21 mouse cellular contexts compared by ENCODE assay signal in the genomic region with DNA sequence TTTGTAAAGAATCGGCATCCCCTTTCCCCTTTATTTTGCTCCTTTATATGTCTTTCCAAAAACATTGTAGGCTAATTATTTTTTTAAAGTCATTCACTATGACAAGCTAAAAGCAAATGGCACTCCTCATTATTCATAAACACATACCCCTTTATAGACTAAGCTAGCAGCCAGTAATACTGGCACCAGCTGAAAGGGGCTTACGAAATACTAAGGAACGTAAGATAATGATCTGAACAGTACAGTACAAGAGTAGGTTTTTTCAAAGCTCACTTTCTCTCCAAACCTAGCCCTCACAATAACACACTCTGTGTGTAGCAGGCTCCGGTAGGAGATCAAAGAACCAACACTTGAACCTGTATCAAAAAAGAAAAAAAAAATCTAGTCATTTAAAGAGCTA.
DNase-seq lines count a peak whose midpoint lies in the region; ATAC-seq and TF ChIP-seq lines count a peak whose summit lies in the region.
"Had no signal": no experiment of that assay in that cellular context is flagged by ENCODE, and none has a peak within 500 bp of the region (broad histone marks: within the 10 kb centered on the region; RNA-seq: fewer than 3 reads in every experiment).

No protein-coding gene starts in this region.

- H3K36me3 ChIP-seq in forebrain, embryonic 12.5 days (replicated peaks) = no peaks in the 10 kb centered on the region
- no peaks in the 10 kb centered on the region for H3K36me3 ChIP-seq in forebrain, embryonic 11.5 days (ENCODE audit: control insufficient read depth, insufficient read depth, low read length)
- no peaks in the 10 kb centered on the region for H3K36me3 ChIP-seq in liver, adult 2 months (ENCODE audit: control insufficient read depth, insufficient read depth, low read length)
- no peaks in the 10 kb centered on the region for H3K36me3 ChIP-seq in liver, postnatal 0 days (replicated peaks; ENCODE audit: insufficient read depth, low read length)
- no peaks in the 10 kb centered on the region for H3K36me3 ChIP-seq in forebrain, embryonic 15.5 days
- H3K36me3 ChIP-seq: embryonic facial prominence, embryonic 15.5 days; heart, embryonic 12.5 days; hindbrain, embryonic 15.5 days had no signal

- 63% methylated on average over 4 of the region's 4 CpGs for WGBS in forebrain, embryonic 12.5 days
- WGBS in forebrain, embryonic 11.5 days = 79% methylated on average over 4 of the region's 4 CpGs
- 46% methylated on average over 4 of the region's 4 CpGs for WGBS in liver, adult 2 months
- 72% methylated on average over 4 of the region's 4 CpGs for WGBS in liver, postnatal 0 days (ENCODE audit: insufficient replicate concordance)
- whole genome bisulfite sequencing in forebrain, embryonic 15.5 days = 34% methylated on average over 4 of the region's 4 CpGs

- no peak for TF ChIP-seq EP300 in liver, postnatal 0 days (IDR thresholded peaks at IDR 0.05; ENCODE audit: low read depth)

- no peak overlapping the region for H3K9ac ChIP-seq in forebrain, embryonic 12.5 days
- H3K9ac ChIP-seq in forebrain, embryonic 11.5 days (ENCODE audit: low read length) = no peak overlapping the region
- no peak overlapping the region for H3K9ac ChIP-seq in liver, adult 2 months (ENCODE audit: low read depth, low read length)
- H3K9ac ChIP-seq in liver, postnatal 0 days (replicated peaks) = no peak overlapping the region
- no peak overlapping the region for H3K9ac ChIP-seq in forebrain, embryonic 15.5 days (replicated peaks)
- H3K9ac ChIP-seq: embryonic facial prominence, embryonic 15.5 days; heart, embryonic 12.5 days; hindbrain, embryonic 15.5 days had no signal

- H3K27me3 ChIP-seq in forebrain, embryonic 12.5 days = no peaks in the 10 kb centered on the region
- H3K27me3 ChIP-seq in forebrain, embryonic 11.5 days (ENCODE audit: control insufficient read depth, insufficient read depth, low read length) = no peaks in the 10 kb centered on the region
- no peaks in the 10 kb centered on the region for H3K27me3 ChIP-seq in liver, adult 2 months (ENCODE audit: control insufficient read depth, insufficient read depth, low read length)
- H3K27me3 ChIP-seq in liver, postnatal 0 days (ENCODE audit: insufficient read depth, low read length) = no peaks in the 10 kb centered on the region
- no peaks in the 10 kb centered on the region for H3K27me3 ChIP-seq in forebrain, embryonic 15.5 days
- H3K27me3 ChIP-seq: embryonic facial prominence, embryonic 15.5 days; heart, embryonic 12.5 days; hindbrain, embryonic 15.5 days; Patski had no signal

- H3K79me2 ChIP-seq in liver, adult 2 months (ENCODE audit: control insufficient read depth, insufficient read depth, low read length) = no peaks in the 10 kb centered on the region

- no peak for DNase-seq in forebrain, embryonic 11.5 days (ENCODE audit: low spot score)
- peak; percentile 86 for DNase-seq in liver, adult 2 months (ENCODE audit: extremely low read depth, low read depth, low spot score)
- no peak for DNase-seq in liver, postnatal 0 days
- peak; percentile 18 for DNase-seq in 416B (ENCODE audit: low read depth)
- no peak for DNase-seq in spleen, postnatal 10 days (ENCODE audit: low spot score in 2 of 2)
- DNase-seq: adrenal gland, postnatal 25 days; cerebellum, adult 2 months; cerebellum, postnatal 14 days; embryo, embryonic 11 days; gastrocnemius, postnatal 10 days; heart, postnatal 36 days had no signal

- no peak for TF ChIP-seq CTCF in liver, adult 2 months (IDR thresholded peaks at IDR 0.05; ENCODE audit: low read depth, low read length)
- no peak for TF ChIP-seq CTCF in liver, postnatal 0 days (IDR thresholded peaks at IDR 0.05; ENCODE audit: low read depth)

- no peak overlapping the region for H3K27ac ChIP-seq in forebrain, embryonic 12.5 days
- no peak overlapping the region for H3K27ac ChIP-seq in forebrain, embryonic 11.5 days (ENCODE audit: low read depth, low read length)
- H3K27ac ChIP-seq in liver, adult 2 months (replicated peaks; ENCODE audit: insufficient read depth, low read depth, low read length) = no peak overlapping the region
- no peak overlapping the region for H3K27ac ChIP-seq in liver, postnatal 0 days (ENCODE audit: low read depth)
- no peak overlapping the region for H3K27ac ChIP-seq in forebrain, embryonic 15.5 days (replicated peaks)
- H3K27ac ChIP-seq: embryonic facial prominence, embryonic 15.5 days; hindbrain, embryonic 15.5 days had no signal

- no peaks in the 10 kb centered on the region for H3K4me1 ChIP-seq in forebrain, embryonic 12.5 days
- H3K4me1 ChIP-seq in forebrain, embryonic 11.5 days (replicated peaks; ENCODE audit: control insufficient read depth, insufficient read depth, low read length) = no peaks in the 10 kb centered on the region
- H3K4me1 ChIP-seq in liver, adult 2 months (ENCODE audit: control insufficient read depth, insufficient read depth, low read length) = peaks cover 4% of the 10 kb centered on the region
- peaks cover 3% of the 10 kb centered on the region; the same call in 1 of the 2 replicates for H3K4me1 ChIP-seq in liver, postnatal 0 days (ENCODE audit: insufficient read depth)
- no peaks in the 10 kb centered on the region for H3K4me1 ChIP-seq in forebrain, embryonic 15.5 days
- H3K4me1 ChIP-seq: embryonic facial prominence, embryonic 15.5 days; heart, embryonic 12.5 days; hindbrain, embryonic 15.5 days had no signal

- no peak overlapping the region for H3K4me3 ChIP-seq in forebrain, embryonic 12.5 days (replicated peaks)
- no peak overlapping the region for H3K4me3 ChIP-seq in forebrain, embryonic 11.5 days (ENCODE audit: low read depth, low read length)
- H3K4me3 ChIP-seq in liver, adult 2 months (ENCODE audit: insufficient read depth, low read depth, low read length) = no peak overlapping the region
- no peak overlapping the region for H3K4me3 ChIP-seq in liver, postnatal 0 days (ENCODE audit: low read depth, low read length)
- H3K4me3 ChIP-seq in forebrain, embryonic 15.5 days = no peak overlapping the region
- H3K4me3 ChIP-seq: embryonic facial prominence, embryonic 15.5 days; erythroblast, embryonic 14.5 days; heart, embryonic 12.5 days; hindbrain, embryonic 15.5 days had no signal

- H3K4me2 ChIP-seq in forebrain, embryonic 12.5 days = no peak overlapping the region
- H3K4me2 ChIP-seq in forebrain, embryonic 11.5 days (ENCODE audit: low read depth, low read length, severe bottlenecking) = no peak overlapping the region
- no peak overlapping the region for H3K4me2 ChIP-seq in liver, postnatal 0 days (ENCODE audit: low read depth, low read length)
- H3K4me2 ChIP-seq in forebrain, embryonic 15.5 days (replicated peaks) = no peak overlapping the region
- H3K4me2 ChIP-seq: embryonic facial prominence, embryonic 15.5 days; heart, embryonic 12.5 days; hindbrain, embryonic 15.5 days had no signal

- no peak for TF ChIP-seq POLR2A in liver, adult 2 months (IDR thresholded peaks at IDR 0.05; ENCODE audit: extremely low read depth, insufficient read depth, low read length)

- no peaks in the 10 kb centered on the region for H3K9me3 ChIP-seq in forebrain, embryonic 12.5 days
- no peaks in the 10 kb centered on the region for H3K9me3 ChIP-seq in forebrain, embryonic 11.5 days (ENCODE audit: control insufficient read depth, low read length)
- H3K9me3 ChIP-seq in liver, postnatal 0 days (ENCODE audit: low read length) = no peaks in the 10 kb centered on the region
- H3K9me3 ChIP-seq in forebrain, embryonic 15.5 days = no peaks in the 10 kb centered on the region
- H3K9me3 ChIP-seq: embryonic facial prominence, embryonic 15.5 days; heart, embryonic 12.5 days; hindbrain, embryonic 15.5 days had no signal

- peak; percentile 60; the same call in 1 of the 2 replicates for ATAC-seq in forebrain, embryonic 12.5 days (ENCODE audit: low FRiP score)
- no peak for ATAC-seq in forebrain, embryonic 11.5 days (replicated peaks; ENCODE audit: low FRiP score)
- no peak for ATAC-seq in liver, postnatal 0 days
- ATAC-seq in forebrain, embryonic 15.5 days (replicated peaks) = peak; percentile 77
- no peak for ATAC-seq in granulocyte monocyte progenitor cell, adult 5-6 weeks (replicated peaks; ENCODE audit: poor library complexity, severe bottlenecking)
- ATAC-seq: activated CD4-positive, CD25-positive, alpha-beta regulatory T cell, adult 4 months; intestine, embryonic 16.5 days; Patski had no signal

Comparison
In these comparisons a context has a peak if more than half of its experiments do, and no peak if none do; other contexts are left out.
1. ATAC-seq: peak in forebrain, embryonic 12.5 days (single experiment) and forebrain, embryonic 15.5 days (single experiment); none in forebrain, embryonic 11.5 days (single experiment), liver, postnatal 0 days (single experiment) and granulocyte monocyte progenitor cell, adult 5-6 weeks (single experiment).
2. DNase-seq: peak in liver, adult 2 months (single experiment) and 416B (single experiment); none in forebrain, embryonic 11.5 days (single experiment), liver, postnatal 0 days (single experiment) and spleen, postnatal 10 days (0 of 2).